Mouse (Mus musculus) limb, embryonic 14.5 days (tissue): ENCODE measurements at regions not wholly inside any gene's neighbourhood (a gene's known extent, or its start where the extent isn't known, plus 50 kb on each side); places are given as distances from the start of the nearest gene placed in this dataset.

Source experiments
- ATAC-seq: fragments of 200-750 bp; cut with Nextera tagmentation; 2 replicates; pipeline ENCODE4 v1.8.0; 2017; ENCODE audit warnings: low read depth, moderate number of reproducible peaks, moderate TSS enrichment; ENCODE audit not compliant: low FRiP score
- DNase-seq: peaks from one replicate; pipeline ENCODE4 v3.0.0-alpha.2; 2015; ENCODE audit warnings: low spot score
- H3K27ac ChIP-seq: fragments of 300-500 bp; sonication (generic); replicated peaks from 2 replicates; pipeline ENCODE4 v1.5.1; 2014; ENCODE audit warnings: low read depth, mild to moderate bottlenecking, low read length, moderate library complexity, mixed read lengths
- H3K27me3 ChIP-seq: fragments of 300-500 bp; sonication (generic); 2 replicates; pipeline ENCODE4 v1.6.1; 2014; ENCODE audit warnings: low read length, mixed read lengths; ENCODE audit not compliant: control insufficient read depth, insufficient read depth
- H3K36me3 ChIP-seq: fragments of 300-500 bp; sonication (generic); 2 replicates; pipeline ENCODE4 v1.6.1; 2014; ENCODE audit warnings: mild to moderate bottlenecking, low read length, moderate library complexity, mixed read lengths; ENCODE audit not compliant: control insufficient read depth, insufficient read depth
- H3K4me1 ChIP-seq: fragments of 300-500 bp; sonication (generic); 2 replicates; pipeline ENCODE4 v1.6.1; 2014; ENCODE audit warnings: antibody characterized with exemption, low read length, mixed read lengths; ENCODE audit not compliant: control insufficient read depth, insufficient read depth
- H3K4me2 ChIP-seq: fragments of 300-500 bp; sonication (generic); replicated peaks from 2 replicates; pipeline ENCODE4 v1.6.1; 2014; ENCODE audit warnings: low read depth, mild to moderate bottlenecking, low read length, moderate library complexity; ENCODE audit not compliant: severe bottlenecking
- H3K4me3 ChIP-seq: fragments of 300-500 bp; sonication (generic); replicated peaks from 2 replicates; pipeline ENCODE4 v1.5.1; 2014; ENCODE audit warnings: low read length
- H3K9ac ChIP-seq: fragments of 300-500 bp; sonication (generic); 2 replicates; pipeline ENCODE4 v1.6.1; 2014; ENCODE audit warnings: mild to moderate bottlenecking, low read depth, low read length, moderate library complexity; ENCODE audit not compliant: severe bottlenecking
- H3K9me3 ChIP-seq: fragments of 300-500 bp; sonication (generic); 2 replicates; pipeline ENCODE4 v1.6.1; 2016; ENCODE audit warnings: low read length; ENCODE audit not compliant: control insufficient read depth
- POLR2A ChIP-seq: fragments of 200-500 bp; IDR thresholded peaks from 2 replicates; pipeline ENCODE4 v1.8.0; 2012; ENCODE audit warnings: inconsistent platforms, mild to moderate bottlenecking, moderate library complexity, borderline replicate concordance; ENCODE audit not compliant: insufficient read depth, insufficient read length; ENCODE audit errors: extremely low read depth
- WGBS: fragments of 180-500 bp; shearing (Covaris S2); extraction: QIAGEN DNeasy Blood & Tissue Kit; methylation state at CpG from one replicate; pipeline ENCODE4 v1.1.7; 2014; 5-methylcytosine and 5-hydroxymethylcytosine counted together

GRCm38 (mm10) chr4:95154377-95154776, 102.4 kb upstream of the Jun start:
- H3K9ac ChIP-seq: no peak overlapping the region
- no peaks in the 10 kb centered on the region for H3K36me3 ChIP-seq
- ATAC-seq (no peak), DNase-seq (no peak)
- no peaks in the 10 kb centered on the region for H3K9me3 ChIP-seq
- H3K4me2 ChIP-seq: no peak overlapping the region
- H3K27ac ChIP-seq: no peak overlapping the region
- H3K27me3 ChIP-seq: no peaks in the 10 kb centered on the region
- WGBS: 49% methylated on average over 14 of the region's 14 CpGs
- TF ChIP-seq POLR2A: no peak
- H3K4me1 ChIP-seq: peaks cover 11% of the 10 kb centered on the region
- H3K4me3 ChIP-seq: no peak overlapping the region

- Histone ChIP-seq H3K4me2 (no peak overlapping the region), H3K4me1 (peaks cover 11% of the 10 kb centered on the region), H3K36me3 (no peaks in the 10 kb centered on the region), H3K4me3 (no peak overlapping the region), H3K9ac (no peak overlapping the region), H3K27ac (no peak overlapping the region), H3K27me3 (no peaks in the 10 kb centered on the region), H3K9me3 (no peaks in the 10 kb centered on the region)
- 61% methylated on average over 2 of the region's 2 CpGs for WGBS
- ATAC-seq: no peak
- DNase-seq: no peak
- TF ChIP-seq POLR2A: no peak
These were observed 103.2 kb upstream of the Jun start for GRCm38 (mm10) chr4:95155178-95155577.

GRCm38 (mm10) chr4:95155796-95156195, 103.8 kb upstream of the Jun start:
- ATAC-seq: no peak
- H3K4me1 ChIP-seq: peaks cover 15% of the 10 kb centered on the region
- H3K9ac ChIP-seq: no peak overlapping the region
- no peak for TF ChIP-seq POLR2A
- no peaks in the 10 kb centered on the region for H3K9me3 ChIP-seq
- H3K4me2 ChIP-seq: no peak overlapping the region
- no peak overlapping the region for H3K27ac ChIP-seq
- H3K4me3 ChIP-seq: no peak overlapping the region
- DNase-seq: no peak
- H3K27me3 ChIP-seq: no peaks in the 10 kb centered on the region
- 83% methylated on average over 5 of the region's 5 CpGs for WGBS
- no peaks in the 10 kb centered on the region for H3K36me3 ChIP-seq

- H3K9ac ChIP-seq: no peak overlapping the region
- 60% methylated on average over 5 of the region's 5 CpGs for WGBS
- ATAC-seq: no peak
- H3K4me3 ChIP-seq: no peak overlapping the region
- H3K27ac ChIP-seq: no peak overlapping the region
- no peaks in the 10 kb centered on the region for H3K9me3 ChIP-seq
- no peaks in the 10 kb centered on the region for H3K27me3 ChIP-seq
- peaks cover 16% of the 10 kb centered on the region for H3K4me1 ChIP-seq
- no peak for DNase-seq
- no peaks in the 10 kb centered on the region for H3K36me3 ChIP-seq
- no peak for TF ChIP-seq POLR2A
- no peak overlapping the region for H3K4me2 ChIP-seq
These were observed 104.6 kb upstream of the Jun start for GRCm38 (mm10) chr4:95156451-95157271.

- WGBS: 76% methylated on average over 7 of the region's 7 CpGs
- no peaks in the 10 kb centered on the region for H3K36me3 ChIP-seq
- peaks cover 20% of the 10 kb centered on the region for H3K4me1 ChIP-seq
These were observed 105.8 kb upstream of the Jun start for GRCm38 (mm10) chr4:95157653-95158430.

More at GRCm38 (mm10) chr4:95157653-95158430, 105.8 kb upstream of the Jun start:
- Histone ChIP-seq H3K27me3 (no peaks in the 10 kb centered on the region), H3K4me3 (no peak overlapping the region), H3K9ac (no peak overlapping the region), H3K27ac (no peak overlapping the region), H3K4me2 (no peak overlapping the region), H3K9me3 (no peaks in the 10 kb centered on the region)
- DNase-seq (no peak), ATAC-seq (no peak)
- no peak for TF ChIP-seq POLR2A
